Comparison of ENCODE assay signal across 8 mouse cellular contexts in genomic region chr4:40702797-40703709, GRCm38 (mm10). TPM values are rescaled to one million over a fixed set of nuclear protein-coding genes. Genes with fewer than 3 reads are reported as not detected.
A peak's percentile ranks its signal among the peaks of the same experiment; 100 is the strongest.
DNase-seq lines count a peak whose midpoint lies in the region; ATAC-seq lines count a peak whose summit lies in the region.

Gene Aptx, minus strand, starts transcription at chr4:40703194.

- DNase-seq in adipocyte (ENCODE audit: low spot score), result peak; percentile 95
- peak; percentile 98 for DNase-seq in embryo, embryonic 10 days (ENCODE audit: low spot score)
- DNase-seq in gastrocnemius, postnatal 14 days, result peak; percentile 93
- peak; percentile 95 to 97 for DNase-seq in left cerebral cortex, postnatal 10 days (ENCODE audit: extremely low spot score in 1 of 2, low spot score in 2 of 2)
- peak; percentile 95 for DNase-seq in right cerebral cortex, postnatal 25 days
- DNase-seq in urinary bladder, postnatal 4 days (ENCODE audit: low spot score in 2 of 2), result peak; percentile 93 to 96

- intact Hi-C loops in gastrocnemius, postnatal 14 days (cut with DNase I; ENCODE audit: low total_unique reads), result no loop called here
- intact Hi-C loops in left cerebral cortex, postnatal 10 days (cut with DNase I), result no loop called here

- ATAC-seq in inflammation-experienced regulatory T-cells, adult 6 months, result peak; percentile 96
- ATAC-seq in megakaryocyte-erythroid progenitor cell, adult 5-6 weeks (replicated peaks; ENCODE audit: low FRiP score, low TSS enrichment, poor library complexity, severe bottlenecking), result peak; percentile 96

RNA-seq across cellular contexts. Expression of gene Aptx, which starts in this region (rescaled TPM):
- total RNA-seq in gastrocnemius, postnatal 14 days (2021), result 10 to 100 TPM; 12.9 to 13.0 TPM
- 10 to 100 TPM; 28.8 to 46.4 (median 43.7) TPM for polyA plus RNA-seq in inflammation-experienced regulatory T-cells, adult 6 months (2017; shearing (Covaris generic))
- total RNA-seq in left cerebral cortex, postnatal 10 days (2021), result 10 to 100 TPM; 28.9 to 30.1 TPM
- 9.3 and 15.6 TPM in 2 replicates for total RNA-seq in megakaryocyte-erythroid progenitor cell, adult 5-6 weeks (2014; fragmentation: Nextera tagmentation)
- total RNA-seq in megakaryocyte-erythroid progenitor cell, adult 5-6 weeks (2017), result 14.5 and 16.2 TPM in 2 replicates

Comparison
In these comparisons a context has a peak if more than half of its experiments do, and no peak if none do; other contexts are left out.
1. Peak in every context shown above with its lines: DNase-seq and ATAC-seq.